Mouse (Mus musculus) limb, embryonic 15.5 days (tissue): Measurements from ENCODE around the gene Serpinb12. TPM values are rescaled to one million over a fixed set of nuclear protein-coding genes. Genes with fewer than 3 reads are reported as not detected.

Experiments used
- ATAC-seq: fragments of 200-750 bp; cut with Nextera tagmentation; 2 replicates; pipeline ENCODE4 v1.8.0; 2017; ENCODE audit warnings: low read depth, moderate TSS enrichment; ENCODE audit not compliant: insufficient number of reproducible peaks, low FRiP score, low TSS enrichment
- H3K27ac ChIP-seq: fragments of 300-500 bp; sonication (generic); 2 replicates; pipeline ENCODE4 v1.5.1; 2015; ENCODE audit warnings: moderate library complexity, mild to moderate bottlenecking, inconsistent platforms
- H3K27me3 ChIP-seq: fragments of 300-500 bp; sonication (generic); 2 replicates; pipeline ENCODE4 v1.6.1; 2015; ENCODE audit warnings: inconsistent platforms
- H3K36me3 ChIP-seq: fragments of 300-500 bp; sonication (generic); 2 replicates; pipeline ENCODE4 v1.6.1; 2015; ENCODE audit warnings: inconsistent platforms
- H3K4me1 ChIP-seq: fragments of 300-500 bp; sonication (generic); 2 replicates; pipeline ENCODE4 v1.6.1; 2015; ENCODE audit warnings: inconsistent platforms
- H3K4me2 ChIP-seq: fragments of 300-500 bp; sonication (generic); 2 replicates; pipeline ENCODE4 v1.6.1; 2015; ENCODE audit warnings: mild to moderate bottlenecking, inconsistent platforms
- H3K4me3 ChIP-seq: fragments of 300-500 bp; sonication (generic); 2 replicates; pipeline ENCODE4 v1.5.1; 2015; ENCODE audit warnings: mild to moderate bottlenecking, inconsistent platforms
- H3K9ac ChIP-seq: fragments of 300-500 bp; sonication (generic); 2 replicates; pipeline ENCODE4 v1.6.1; 2015; ENCODE audit warnings: inconsistent platforms
- H3K9me3 ChIP-seq: fragments of 300-500 bp; sonication (generic); 2 replicates; pipeline ENCODE4 v1.6.1; 2016; ENCODE audit warnings: inconsistent platforms
- WGBS: fragments of 180-500 bp; shearing (Covaris S2); methylation state at CpG from one replicate; pipeline ENCODE4 v1.1.7; 2015; 5-methylcytosine and 5-hydroxymethylcytosine counted together
- polyA plus RNA-seq: library from polyadenylated mRNA; unstranded; fragments of >200 nt; fragmentation: Nextera tagmentation; extraction: Ambion mirVana; gene quantifications from 2 replicates; pipeline ENCODE4 v1.2.1, GENCODE M21; 2015

The Serpinb12 gene
- polyA plus RNA-seq, 1 experiment from 2014 or later: 48.6 TPM

DNA sequence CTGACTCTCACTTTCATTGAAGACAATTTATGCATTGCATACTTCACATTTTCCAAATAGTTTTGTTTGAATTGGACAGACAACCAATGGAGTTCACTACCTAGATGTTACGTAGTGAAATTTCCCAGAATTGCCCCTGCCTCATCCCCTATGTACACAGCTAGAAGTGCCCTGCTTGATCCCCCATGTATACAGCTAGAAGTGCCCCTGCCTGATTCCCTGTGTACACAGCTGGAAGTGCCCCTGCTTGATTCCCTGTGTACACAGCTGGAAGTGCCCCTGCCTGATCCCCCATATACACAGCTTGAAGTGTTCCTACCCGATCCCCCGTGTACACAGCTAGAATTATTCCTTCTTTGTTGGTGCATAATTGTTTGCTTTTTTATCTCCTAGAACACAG is 72.1 kb downstream of the Serpinb12 start:
- no peak for ATAC-seq
- Histone ChIP-seq H3K9ac (no peak overlapping the region), H3K4me3 (no peak overlapping the region), H3K36me3 (no peaks in the 10 kb centered on the region), H3K27ac (no peak overlapping the region), H3K27me3 (no peaks in the 10 kb centered on the region), H3K4me1 (no peaks in the 10 kb centered on the region), H3K4me2 (no peak overlapping the region), H3K9me3 (no peaks in the 10 kb centered on the region)
- 74% methylated on average over 3 of the region's 3 CpGs for WGBS

Other genes starting within 250 kb of the Serpinb12 start
- gene Bcl2, start 220.2 kb upstream of the Serpinb12 start, polyA plus RNA-seq: 19.2 and 20.3 TPM in 2 replicates
- gene Kdsr, start 174.7 kb upstream of the Serpinb12 start, polyA plus RNA-seq: 19.4 TPM in 2 replicates
- 64.1 and 70.7 TPM in 2 replicates for gene Vps4b, start 137.7 kb upstream of the Serpinb12 start, polyA plus RNA-seq
- 54.3 and 64.2 TPM in 2 replicates for gene Serpinb5, start 73.3 kb upstream of the Serpinb12 start, polyA plus RNA-seq
- gene Serpinb13, start 46.5 kb downstream of the Serpinb12 start, polyA plus RNA-seq: 0.17 and 0.27 TPM in 2 replicates
- 14.5 and 16.4 TPM in 2 replicates for gene Serpinb3a, start 117.9 kb downstream of the Serpinb12 start, polyA plus RNA-seq
- 0.52 and 0.56 TPM in 2 replicates for gene Serpinb3d, start 149.1 kb downstream of the Serpinb12 start, polyA plus RNA-seq